Mouse (Mus musculus): ENCODE results near the gene Arid3c. TPM values are rescaled to one million over a fixed set of nuclear protein-coding genes. Genes with fewer than 3 reads are reported as not detected.

The Arid3c gene
- polyA plus RNA-seq, 1 experiment from 2014 or later: 0.14 TPM

- H3K27me3 ChIP-seq: peaks cover 68% of the 10 kb centered on the region
- H3K9me3 ChIP-seq: no peaks in the 10 kb centered on the region
- no peak for ATAC-seq (ENCODE audit: low FRiP score, low read depth)
- H3K4me2 ChIP-seq (replicated peaks): no peak overlapping the region
- no peak overlapping the region for H3K9ac ChIP-seq
- WGBS: 60% methylated on average over 10 of the region's 10 CpGs
- 0 out of 2 replicates have a peak overlapping the region, but pooled peaks have one; percentile 1 for H3K27ac ChIP-seq
- H3K36me3 ChIP-seq: no peaks in the 10 kb centered on the region
- H3K4me1 ChIP-seq: peaks cover 26% of the 10 kb centered on the region
- H3K4me3 ChIP-seq: no peak overlapping the region
Observed at GRCm38 (mm10) chr4:41681947-41682346, 49.0 kb downstream of the Arid3c start.

- Histone ChIP-seq H3K27ac (no peak overlapping the region), H3K4me3 (no peak overlapping the region), H3K36me3 (no peaks in the 10 kb centered on the region), H3K9ac (no peak overlapping the region), H3K4me1 (peaks cover 34% of the 10 kb centered on the region), H3K27me3 (peaks cover 69% of the 10 kb centered on the region), H3K4me2 (replicated peaks) (no peak overlapping the region), H3K9me3 (no peaks in the 10 kb centered on the region)
- no peak for ATAC-seq (ENCODE audit: low FRiP score, low read depth)
- 50% methylated on average over 4 of the region's 4 CpGs for WGBS
Observed at GRCm38 (mm10) chr4:41681176-41681575, 49.8 kb downstream of the Arid3c start.

- Histone ChIP-seq H3K4me3 (no peak overlapping the region), H3K4me2 (replicated peaks) (no peak overlapping the region), H3K9ac (no peak overlapping the region), H3K27me3 (peaks cover 84% of the 10 kb centered on the region), H3K9me3 (no peaks in the 10 kb centered on the region), H3K4me1 (peaks cover 33% of the 10 kb centered on the region), H3K27ac (no peak overlapping the region), H3K36me3 (no peaks in the 10 kb centered on the region)
- no peak for ATAC-seq (ENCODE audit: low FRiP score, low read depth)
- WGBS: 60% methylated on average over 1 of the region's 2 CpGs
Observed at GRCm38 (mm10) chr4:41679291-41679690, 51.7 kb downstream of the Arid3c start.

- Histone ChIP-seq H3K36me3 (no peaks in the 10 kb centered on the region), H3K4me3 (no peak overlapping the region), H3K9ac (no peak overlapping the region), H3K4me1 (peaks cover 30% of the 10 kb centered on the region), H3K27ac (no peak overlapping the region), H3K4me2 (replicated peaks) (no peak overlapping the region), H3K27me3 (peaks cover 88% of the 10 kb centered on the region), H3K9me3 (no peaks in the 10 kb centered on the region)
- WGBS: 77% methylated on average over 6 of the region's 6 CpGs
- ATAC-seq (ENCODE audit: low FRiP score, low read depth): no peak
Observed at GRCm38 (mm10) chr4:41678863-41679262, 52.1 kb downstream of the Arid3c start.

- Histone ChIP-seq H3K27me3 (peaks cover 97% of the 10 kb centered on the region), H3K4me3 (no peak overlapping the region), H3K4me2 (replicated peaks) (no peak overlapping the region), H3K9me3 (no peaks in the 10 kb centered on the region), H3K4me1 (peaks cover 41% of the 10 kb centered on the region), H3K9ac (no peak overlapping the region; the same call in 1 of the 2 replicates), H3K36me3 (no peaks in the 10 kb centered on the region), H3K27ac (no peak overlapping the region)
- 0 out of 2 replicates have a peak, but pooled peaks have one; percentile 26 for ATAC-seq (ENCODE audit: low FRiP score, low read depth)
- 38% methylated on average over 13 of the region's 13 CpGs for WGBS
Observed at GRCm38 (mm10) chr4:41677006-41677629, 53.8 kb downstream of the Arid3c start.

- Histone ChIP-seq H3K4me3 (no peak overlapping the region), H3K4me1 (peaks cover 48% of the 10 kb centered on the region), H3K27me3 (peaks cover 99% of the 10 kb centered on the region), H3K36me3 (no peaks in the 10 kb centered on the region), H3K9me3 (no peaks in the 10 kb centered on the region), H3K27ac (no peak overlapping the region), H3K9ac (no peak overlapping the region; the same call in 1 of the 2 replicates), H3K4me2 (replicated peaks) (no peak overlapping the region)
- 57% methylated on average over 17 of the region's 17 CpGs for WGBS
- no peak for ATAC-seq (ENCODE audit: low FRiP score, low read depth)
Observed at GRCm38 (mm10) chr4:41676248-41677005, 54.5 kb downstream of the Arid3c start.

Other genes starting within 250 kb of the Arid3c start
- 3.8 and 4.1 TPM in 2 replicates for gene AI464131, start 228.1 kb downstream of the Arid3c start, polyA plus RNA-seq (2015; fragmentation: Nextera tagmentation; extraction: Ambion mirVana)
- gene 1110017D15Rik, start 213.8 kb downstream of the Arid3c start, polyA plus RNA-seq (2015; fragmentation: Nextera tagmentation; extraction: Ambion mirVana): 1.5 and 1.6 TPM in 2 replicates
- 1.0 and 2.0 TPM in 2 replicates for gene Fam219a, start 161.6 kb downstream of the Arid3c start, polyA plus RNA-seq (2015; fragmentation: Nextera tagmentation; extraction: Ambion mirVana)
- 0.46 and 0.47 TPM in 2 replicates for gene Dnaic1, start 161.4 kb downstream of the Arid3c start, polyA plus RNA-seq (2015; fragmentation: Nextera tagmentation; extraction: Ambion mirVana)
- gene Enho, start 90.8 kb downstream of the Arid3c start, polyA plus RNA-seq (2015; fragmentation: Nextera tagmentation; extraction: Ambion mirVana): 12.7 and 13.6 TPM in 2 replicates
- 5.1 and 5.5 TPM in 2 replicates for gene Cntfr, start 34.1 kb downstream of the Arid3c start, polyA plus RNA-seq (2015; fragmentation: Nextera tagmentation; extraction: Ambion mirVana)
- gene Il11ra1, start 31.2 kb downstream of the Arid3c start, polyA plus RNA-seq (2015; fragmentation: Nextera tagmentation; extraction: Ambion mirVana): 405 and 439 TPM in 2 replicates
- 74.9 and 76.6 TPM in 2 replicates for gene Rpp25l, start 17.6 kb downstream of the Arid3c start, polyA plus RNA-seq (2015; fragmentation: Nextera tagmentation; extraction: Ambion mirVana)
- gene Dctn3, start 8.0 kb downstream of the Arid3c start, polyA plus RNA-seq (2015; fragmentation: Nextera tagmentation; extraction: Ambion mirVana): 104 and 106 TPM in 2 replicates
- 40.4 and 47.3 TPM in 2 replicates for gene Galt, start 24.1 kb upstream of the Arid3c start, polyA plus RNA-seq (2015; fragmentation: Nextera tagmentation; extraction: Ambion mirVana)
- 81.8 and 84.6 TPM in 2 replicates for gene Sigmar1, start 25.0 kb upstream of the Arid3c start, polyA plus RNA-seq (2015; fragmentation: Nextera tagmentation; extraction: Ambion mirVana)
- 53.0 and 64.8 TPM in 2 replicates for gene Ccl27a, start 43.1 kb upstream of the Arid3c start, polyA plus RNA-seq (2015; fragmentation: Nextera tagmentation; extraction: Ambion mirVana)
- gene Gm21541, start 172.5 kb upstream of the Arid3c start, polyA plus RNA-seq (2015; fragmentation: Nextera tagmentation; extraction: Ambion mirVana): 14.3 TPM in 1 of 2 replicates, not detected in the other
- 4.6 TPM in 2 replicates for gene Gm20878, start 210.4 kb upstream of the Arid3c start, polyA plus RNA-seq (2015; fragmentation: Nextera tagmentation; extraction: Ambion mirVana)
- 0.49 and 0.53 TPM in 2 replicates for gene Fam205a4, start 234.9 kb upstream of the Arid3c start, polyA plus RNA-seq (2015; fragmentation: Nextera tagmentation; extraction: Ambion mirVana)